Mouse (Mus musculus) left cerebral cortex, adult 9 months (tissue): Measurements from ENCODE around the gene Mgat4c.

Experiments used
- DNase-seq, 2 experiments: peaks; one replicate each; pipeline ENCODE4 v3.0.0; 2022; ENCODE audit warnings: low spot score in 2 of 2

The Mgat4c gene

GRCm38 (mm10) chr10:101681437-101681912 lies at the start of gene Mgat4c:
Gene Mgat4c, plus strand, starts transcription at chr10:101681487.
- DNase-seq, result peak; percentile 57 to 61

GRCm38 (mm10) chr10:101635266-101635665 lies 46.0 kb upstream of the Mgat4c start:
- no peak for DNase-seq

GRCm38 (mm10) chr10:101641048-101641447 lies 40.2 kb upstream of the Mgat4c start:
- DNase-seq, result no peak

- DNase-seq, result no peak
These were observed 627 bp downstream of the Mgat4c start for GRCm38 (mm10) chr10:101681914-101682313.

- no peak for DNase-seq
These were observed 80.5 kb downstream of the Mgat4c start for GRCm38 (mm10) chr10:101761828-101762227.

GRCm38 (mm10) chr10:101770688-101771087 lies 89.4 kb downstream of the Mgat4c start:
- no peak for DNase-seq

- DNase-seq, result no peak
These were observed 89.9 kb downstream of the Mgat4c start for GRCm38 (mm10) chr10:101771157-101771556.

- no peak for DNase-seq
These were observed 102.0 kb downstream of the Mgat4c start for GRCm38 (mm10) chr10:101783161-101783744.

GRCm38 (mm10) chr10:101795507-101795906 lies 114.2 kb downstream of the Mgat4c start:
- DNase-seq, result no peak

GRCm38 (mm10) chr10:101798831-101799474 lies 117.7 kb downstream of the Mgat4c start:
- no peak for DNase-seq

- DNase-seq, result no peak
These were observed 127.5 kb downstream of the Mgat4c start for GRCm38 (mm10) chr10:101808768-101809167.

GRCm38 (mm10) chr10:101816902-101817301 lies 135.6 kb downstream of the Mgat4c start:
- no peak for DNase-seq

- no peak for DNase-seq
These were observed 146.7 kb downstream of the Mgat4c start for GRCm38 (mm10) chr10:101827944-101828343.

- DNase-seq, result no peak
These were observed 174.8 kb downstream of the Mgat4c start for GRCm38 (mm10) chr10:101856115-101856514.

GRCm38 (mm10) chr10:101889866-101890265 lies 208.6 kb downstream of the Mgat4c start:
- DNase-seq, result no peak

- no peak for DNase-seq
These were observed 236.1 kb downstream of the Mgat4c start for GRCm38 (mm10) chr10:101917328-101917814.

- no peak for DNase-seq
These were observed 316.3 kb downstream of the Mgat4c start for GRCm38 (mm10) chr10:101997612-101998011.

GRCm38 (mm10) chr10:102042513-102042912 lies 361.2 kb downstream of the Mgat4c start:
- DNase-seq, result no peak

- no peak for DNase-seq
These were observed 374.9 kb downstream of the Mgat4c start for GRCm38 (mm10) chr10:102056218-102056617.

GRCm38 (mm10) chr10:102056975-102057565 lies 375.8 kb downstream of the Mgat4c start:
- DNase-seq, result no peak

GRCm38 (mm10) chr10:102074541-102075398 lies 393.5 kb downstream of the Mgat4c start:
- no peak for DNase-seq

- no peak for DNase-seq
These were observed 441.9 kb downstream of the Mgat4c start for GRCm38 (mm10) chr10:102123153-102123552.
